Mouse (Mus musculus) mesoderm, embryonic 11.5 days (tissue): ENCODE data around the gene Cradd.

ENCODE experiments used
- DNase-seq: peaks from one replicate; pipeline ENCODE4 v3.0.0-alpha.2; 2012; ENCODE audit warnings: low read depth, low spot score

The Cradd gene

DNA sequence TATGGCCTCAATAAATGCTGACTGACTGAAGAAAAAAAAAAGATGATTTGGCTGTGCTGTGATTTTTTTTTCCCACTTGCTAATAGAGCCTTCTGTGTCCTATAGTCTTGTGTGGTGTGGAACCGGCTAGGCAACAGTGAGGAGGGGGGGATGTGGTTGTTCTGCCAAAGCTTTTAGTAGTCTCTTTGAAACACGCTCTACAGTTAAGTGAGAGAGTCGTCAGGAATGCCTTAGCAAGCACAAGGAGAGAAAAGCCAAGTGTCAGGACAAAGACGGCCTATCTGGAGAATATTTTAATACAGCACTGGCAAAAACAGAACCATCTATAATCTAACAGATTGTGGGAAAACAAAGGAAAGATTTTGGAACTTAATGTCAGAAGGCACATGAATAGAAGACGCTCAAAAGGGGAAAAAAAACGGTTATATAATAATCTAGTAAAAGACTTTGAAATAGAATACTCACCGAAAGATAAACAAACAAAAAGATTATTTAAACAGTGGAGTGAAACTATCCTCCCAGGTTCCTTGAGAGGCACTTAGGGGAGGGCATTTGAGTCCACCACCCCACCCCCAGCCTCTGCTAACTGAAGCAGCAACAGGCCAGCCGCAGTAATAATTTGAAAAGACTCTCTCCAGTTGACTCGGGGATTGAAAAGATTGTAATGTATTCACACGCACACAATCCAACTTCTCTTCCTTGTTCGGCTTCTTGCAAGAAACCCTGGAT, 16.9 kb downstream of the Cradd start:
- no peak for DNase-seq

DNA sequence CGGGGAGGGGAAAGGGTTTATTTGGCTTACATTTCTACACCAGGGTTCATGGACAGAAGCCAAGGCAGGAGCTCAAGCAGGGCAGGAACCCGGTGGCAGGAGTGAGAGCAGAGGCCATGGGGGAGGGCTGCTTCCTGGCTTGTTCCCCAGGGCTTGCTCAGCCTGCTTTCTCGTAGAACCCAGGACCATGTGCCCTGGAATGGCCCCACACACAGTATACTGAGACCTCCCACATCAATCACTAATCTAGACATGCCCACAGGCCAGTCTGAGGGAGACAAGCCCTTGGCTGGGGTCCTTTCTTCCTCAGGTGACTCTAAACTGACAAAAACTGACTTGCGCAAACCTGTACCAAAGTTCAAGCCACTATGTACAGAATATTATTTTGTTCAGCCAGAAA, 19.7 kb downstream of the Cradd start:
- DNase-seq: no peak

DNA sequence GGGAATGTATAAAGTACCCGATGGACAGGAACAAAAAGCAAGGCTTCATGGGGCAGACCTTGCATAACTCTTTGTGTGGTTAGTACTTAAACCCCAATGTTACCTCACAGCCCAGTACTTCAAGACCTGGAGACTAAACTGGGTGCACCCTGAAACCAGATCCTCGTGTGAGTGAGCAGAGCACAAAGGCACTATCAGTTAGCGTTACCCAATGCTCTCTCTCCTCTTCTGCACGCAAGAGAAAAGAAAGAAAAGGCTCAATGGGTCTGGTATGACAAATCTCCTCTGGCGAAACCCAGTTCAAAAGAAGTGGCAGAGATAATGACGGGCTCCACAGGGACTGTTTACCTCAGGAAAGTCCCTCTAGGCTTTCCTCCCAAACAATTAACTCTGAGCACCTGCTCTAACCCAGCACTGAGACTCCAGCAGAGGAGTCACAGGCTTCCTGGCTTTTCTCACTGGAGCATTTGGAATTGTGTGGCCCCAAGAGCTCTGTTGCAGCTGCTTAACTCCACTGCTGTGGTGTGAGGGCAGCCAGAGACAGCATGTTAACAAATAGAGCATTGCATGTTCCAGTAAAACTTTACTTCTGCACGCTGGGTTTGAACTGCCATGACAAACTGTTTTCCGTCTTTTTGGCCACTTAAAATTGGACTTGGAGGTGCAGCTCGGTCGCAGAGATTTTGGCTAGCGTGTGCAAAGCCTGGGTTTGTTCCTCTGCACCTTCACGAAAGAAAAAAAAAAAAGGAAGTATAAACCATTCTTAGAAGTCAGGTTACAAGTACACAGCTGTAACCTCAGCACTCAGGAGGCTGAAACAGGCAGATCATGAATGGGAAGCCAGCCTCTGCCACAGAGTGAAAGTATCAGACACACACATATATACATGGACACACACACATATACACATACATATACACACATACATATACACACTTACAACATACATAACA, 21.4 kb downstream of the Cradd start:
- no peak for DNase-seq

DNA sequence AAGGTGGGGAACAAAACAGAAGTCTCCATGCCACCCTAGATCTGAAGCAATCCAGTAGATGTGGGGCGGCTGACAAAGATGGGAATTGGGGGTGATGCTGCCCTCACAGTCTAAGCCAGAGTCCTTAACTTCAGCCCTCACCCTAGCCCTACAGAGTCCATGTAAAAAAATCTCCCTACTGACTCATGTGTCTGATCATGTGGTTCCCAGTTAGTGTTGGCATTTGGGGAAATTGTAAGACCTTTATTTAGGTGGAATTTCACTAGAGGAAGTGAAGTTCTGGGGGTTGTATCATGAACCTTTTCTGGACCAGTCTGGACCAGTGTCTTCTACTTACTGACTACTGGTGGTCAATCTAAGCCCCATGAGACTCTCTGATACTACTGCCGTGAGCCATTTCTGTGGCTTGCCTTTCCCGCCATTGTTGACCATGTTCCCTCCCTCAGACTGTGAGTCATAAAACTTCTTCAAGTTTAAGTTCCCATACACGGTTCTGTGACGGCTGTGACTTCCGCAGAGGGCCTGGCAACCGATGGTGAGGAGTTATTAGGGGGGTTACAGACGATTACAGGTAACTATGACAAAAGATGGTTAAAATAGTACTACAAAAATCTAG, 23.6 kb downstream of the Cradd start:
- DNase-seq: no peak

DNA sequence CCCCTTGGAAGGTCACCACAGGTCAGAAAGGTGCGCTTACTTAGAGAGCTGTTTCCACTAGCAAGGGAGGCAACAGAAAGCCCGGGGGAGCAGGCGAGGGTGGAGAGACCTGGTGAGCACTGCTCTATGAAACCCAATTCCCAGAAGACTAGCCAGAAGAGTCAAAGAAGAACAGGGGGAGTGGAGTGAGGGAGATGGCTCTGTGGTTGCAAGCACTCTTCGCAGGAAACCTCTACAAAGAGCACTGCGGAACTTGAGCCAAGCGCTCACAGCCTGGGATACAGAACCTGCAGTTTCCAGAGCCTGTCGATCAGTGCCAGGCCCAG, 24.2 kb downstream of the Cradd start:
- DNase-seq: no peak

DNA sequence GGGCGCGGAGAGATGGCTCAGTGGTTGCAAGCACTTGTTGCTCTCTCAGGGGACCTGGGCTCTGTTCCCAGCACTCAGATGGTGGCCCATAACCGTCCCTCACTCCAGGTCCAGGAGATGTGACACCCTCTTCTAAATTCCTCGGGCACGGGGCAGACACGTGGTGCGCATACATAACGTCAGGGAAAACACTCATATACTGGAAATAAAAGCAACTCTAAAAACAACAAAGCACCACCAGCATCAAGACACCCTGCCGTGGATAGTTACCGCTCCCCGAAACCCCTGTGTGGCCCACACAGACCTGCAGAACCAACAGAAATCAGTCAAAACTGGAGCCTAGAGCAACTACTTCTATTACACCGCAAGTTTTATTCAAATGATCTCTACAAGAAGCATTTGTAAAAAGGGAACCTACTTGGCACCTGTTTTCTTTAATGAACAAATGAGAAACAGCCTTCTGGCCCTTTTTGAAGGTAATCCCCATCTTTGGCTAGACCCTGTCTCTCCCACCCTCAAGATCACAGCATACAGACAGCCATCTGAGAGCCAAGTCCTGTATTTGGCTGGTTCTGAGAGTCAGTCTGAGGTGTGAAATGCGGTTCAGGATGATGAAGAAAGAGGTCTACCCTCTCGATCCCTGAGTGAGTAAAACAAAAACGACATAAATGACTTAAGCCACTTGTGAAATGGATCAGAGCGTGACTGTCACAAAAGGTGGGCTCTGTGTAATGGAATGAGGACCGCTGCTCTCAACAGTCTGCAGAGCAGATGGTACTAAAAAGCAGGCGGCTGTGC, 24.7 kb downstream of the Cradd start:
- DNase-seq: no peak

DNA sequence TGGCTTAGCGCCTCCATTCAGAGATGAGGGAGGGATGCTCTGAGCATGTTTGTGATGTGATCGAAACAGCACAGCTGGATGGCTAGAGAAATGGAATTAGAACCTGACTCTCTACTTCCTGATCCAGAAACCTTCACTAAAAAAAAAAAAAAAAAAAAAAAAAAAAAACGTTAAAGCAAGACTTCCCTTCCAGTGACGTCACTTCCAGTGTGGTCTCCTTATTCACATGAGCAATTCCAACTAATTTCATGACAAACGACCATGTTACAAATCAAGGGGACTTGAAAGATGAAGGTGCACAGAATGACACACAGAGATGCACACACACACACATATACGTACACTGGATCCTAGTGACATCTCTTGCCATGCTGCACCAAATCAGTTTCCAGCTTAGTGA, 25.4 kb downstream of the Cradd start:
- no peak for DNase-seq

DNA sequence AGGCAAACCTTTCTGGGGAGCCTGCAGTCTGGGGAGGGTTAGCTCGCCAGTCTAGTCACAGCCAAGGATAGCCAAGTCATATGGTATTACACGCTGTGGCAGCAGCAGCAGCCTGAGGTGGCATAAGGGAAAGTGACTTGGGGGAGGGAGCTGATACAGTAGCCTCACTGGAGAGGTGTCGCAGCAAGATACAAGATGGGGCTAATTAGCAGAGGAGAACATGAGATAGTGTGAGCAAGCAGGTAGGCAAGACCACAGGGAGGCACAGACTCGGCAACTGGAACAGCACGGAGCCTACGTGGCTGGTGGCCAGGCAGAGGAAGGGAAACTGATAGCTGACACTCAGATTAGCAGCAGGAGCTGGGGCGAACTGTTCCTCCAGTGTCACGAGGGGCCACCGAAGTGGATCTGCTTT, 26.2 kb downstream of the Cradd start:
- no peak for DNase-seq

DNA sequence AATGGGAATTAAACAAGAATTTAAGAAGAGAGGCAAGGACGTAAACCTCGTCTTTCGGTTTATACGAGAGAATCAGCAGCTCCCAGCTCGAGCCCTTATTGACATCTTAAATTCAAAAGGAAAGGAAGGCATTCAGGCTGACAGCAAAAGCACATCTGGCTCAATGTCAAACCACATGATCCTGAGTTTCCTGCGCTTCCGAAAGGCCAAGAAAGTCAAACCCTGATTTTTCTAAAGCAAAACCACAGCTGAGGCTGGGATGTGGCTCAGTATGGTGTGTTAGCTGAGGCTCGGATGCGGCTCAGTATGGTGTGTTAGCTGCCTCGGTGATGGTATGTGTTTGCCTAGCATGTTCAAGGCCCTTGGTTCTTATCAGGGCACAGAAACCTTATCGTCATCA, 26.9 kb downstream of the Cradd start:
- DNase-seq: no peak

DNA sequence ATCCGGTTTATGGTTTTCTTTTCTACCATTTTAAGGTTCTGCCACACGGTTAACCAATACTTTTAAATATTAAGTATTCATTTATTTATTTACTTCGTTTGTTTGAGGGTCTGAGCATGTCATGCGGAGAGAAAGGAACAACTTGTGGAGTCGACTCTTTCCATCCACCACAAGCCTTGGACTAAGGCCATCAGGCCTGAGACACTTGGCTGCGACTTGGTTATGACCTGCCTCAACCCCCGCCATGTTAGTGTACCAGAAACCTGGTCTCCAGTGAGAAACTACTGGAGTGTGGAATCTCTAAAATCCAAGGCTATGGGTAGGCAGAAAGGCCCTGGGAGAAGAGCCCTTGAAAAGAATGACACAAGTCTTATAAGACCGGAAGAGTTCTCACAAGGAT, 30.7 kb downstream of the Cradd start:
- DNase-seq: no peak

DNA sequence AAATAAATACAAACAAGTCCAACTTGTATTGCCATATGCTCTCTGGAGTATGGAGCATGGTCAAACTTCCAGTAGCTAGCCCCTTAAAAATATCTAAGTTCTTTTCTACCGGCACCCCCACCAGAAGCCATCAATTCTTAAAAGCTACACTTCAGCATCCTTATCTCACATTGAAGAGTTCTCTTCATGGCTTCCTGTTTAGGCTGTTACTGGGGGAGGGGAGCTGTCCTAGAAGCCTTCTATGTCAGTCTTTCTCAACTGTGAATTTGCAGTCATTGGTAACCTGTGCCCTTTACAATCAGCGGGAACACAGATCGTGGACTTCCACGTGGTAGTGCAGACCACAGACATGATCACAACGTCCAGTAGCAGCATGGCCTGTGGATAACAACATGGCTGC, 31.7 kb downstream of the Cradd start:
- no peak for DNase-seq

DNA sequence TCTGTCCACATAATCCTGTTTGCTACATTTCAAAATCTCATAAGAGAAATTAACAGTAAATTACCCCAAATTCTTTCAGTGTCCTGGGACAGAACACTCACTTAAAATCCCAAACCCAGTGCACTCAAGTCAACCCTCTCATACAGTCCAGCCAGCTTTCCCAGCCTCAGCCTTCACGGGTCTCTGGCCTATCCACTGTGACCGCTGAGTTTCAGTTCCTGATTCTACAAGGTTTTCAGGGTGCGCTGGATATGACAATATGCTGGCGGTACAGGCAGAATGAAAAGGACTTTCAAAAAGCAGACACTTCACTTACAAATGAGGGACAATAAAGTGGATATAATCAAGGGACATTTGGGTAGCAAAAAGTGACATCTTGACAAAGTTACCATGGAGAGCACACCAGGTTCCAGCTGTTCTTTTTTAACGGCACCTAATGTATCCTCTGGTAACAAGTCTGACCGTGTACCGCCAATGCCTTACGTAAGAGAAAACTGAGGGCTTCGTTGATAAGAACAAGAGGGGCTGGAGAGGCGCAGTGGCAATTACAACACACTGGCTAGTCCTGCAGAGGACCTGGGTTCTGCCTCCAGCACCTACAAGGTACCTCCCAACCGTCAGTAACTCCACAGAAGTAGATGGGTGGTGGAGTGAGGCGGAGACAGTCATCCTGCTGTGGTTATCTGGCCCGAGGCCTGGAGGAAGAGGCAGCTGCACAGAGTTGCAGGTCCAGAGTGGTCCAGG, 32.6 kb downstream of the Cradd start:
- DNase-seq: no peak

DNA sequence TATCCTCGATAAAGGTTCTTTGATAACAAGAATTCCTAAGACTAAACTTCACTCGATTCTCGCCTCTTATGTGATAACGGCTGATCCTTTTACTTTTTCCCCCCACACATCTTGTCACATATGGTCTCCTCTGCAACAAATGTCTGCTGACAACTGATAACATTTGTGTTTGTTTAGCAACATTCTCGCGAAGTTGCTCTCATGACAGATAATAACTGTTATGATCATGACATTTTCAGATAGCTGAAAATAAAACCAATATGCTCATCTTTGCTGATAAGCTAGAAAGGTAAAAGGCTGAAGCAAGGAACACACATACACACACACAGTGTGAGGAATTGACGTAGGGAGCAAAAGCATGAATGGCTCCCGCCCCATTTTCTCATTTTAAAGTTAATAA, 34.1 kb downstream of the Cradd start:
- DNase-seq: no peak

DNA sequence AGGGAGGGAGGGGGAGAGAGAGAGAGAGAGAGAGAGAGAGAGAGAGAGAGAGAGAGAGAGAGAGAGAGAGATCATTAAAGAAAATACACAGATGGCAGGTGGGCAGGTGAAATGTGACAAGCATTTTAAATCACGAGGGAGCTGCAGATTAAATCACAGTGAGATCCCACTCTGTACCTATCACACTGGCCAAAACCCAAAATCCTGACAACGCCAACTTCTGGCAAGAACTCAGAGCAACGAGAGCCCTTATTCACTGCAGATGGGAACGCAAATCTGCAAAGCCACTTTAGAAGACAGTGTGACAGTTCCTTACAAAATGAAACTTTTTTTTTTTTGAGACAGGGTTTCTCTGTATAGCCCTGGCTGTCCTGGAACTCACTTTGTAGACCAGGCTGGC, 35.7 kb downstream of the Cradd start:
- DNase-seq: no peak

DNA sequence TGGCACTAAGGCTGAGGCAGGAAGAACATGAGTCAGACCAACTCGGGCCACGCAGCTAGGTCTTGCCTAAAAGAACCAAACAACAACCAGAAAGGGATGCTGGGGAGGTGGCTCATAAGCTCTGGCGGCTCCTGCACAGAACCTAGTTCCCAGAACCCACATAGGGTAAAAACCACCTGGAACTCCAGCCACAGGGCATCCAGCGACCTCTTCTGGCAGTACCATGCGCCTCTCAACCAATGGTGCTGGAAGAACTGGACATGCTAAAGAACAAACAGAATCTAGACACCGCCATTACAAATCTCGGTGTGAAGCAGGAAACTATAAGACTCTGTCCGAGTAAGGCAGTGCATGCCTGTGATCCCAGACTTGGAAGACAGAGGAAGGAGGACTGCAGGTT, 36.6 kb downstream of the Cradd start:
- DNase-seq: no peak

DNA sequence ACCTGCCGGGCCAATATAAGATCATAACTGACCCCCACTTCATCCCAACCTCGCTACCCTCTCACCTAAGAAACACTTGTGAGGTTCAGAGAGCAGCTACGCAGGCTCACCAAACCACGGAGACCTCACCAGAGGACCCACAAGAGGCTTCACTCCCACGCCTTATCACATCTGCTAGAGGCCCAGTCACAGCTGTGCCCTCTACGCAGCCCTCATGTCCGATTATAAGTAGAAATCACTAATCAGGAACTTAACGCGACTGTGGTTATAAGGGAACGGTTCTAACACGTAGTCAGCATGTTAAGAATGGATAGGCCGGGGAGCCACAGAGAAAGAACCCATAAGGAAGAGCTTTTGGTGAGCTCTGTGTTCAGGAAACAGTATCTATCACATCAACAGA, 40.5 kb downstream of the Cradd start:
- DNase-seq: no peak

DNA sequence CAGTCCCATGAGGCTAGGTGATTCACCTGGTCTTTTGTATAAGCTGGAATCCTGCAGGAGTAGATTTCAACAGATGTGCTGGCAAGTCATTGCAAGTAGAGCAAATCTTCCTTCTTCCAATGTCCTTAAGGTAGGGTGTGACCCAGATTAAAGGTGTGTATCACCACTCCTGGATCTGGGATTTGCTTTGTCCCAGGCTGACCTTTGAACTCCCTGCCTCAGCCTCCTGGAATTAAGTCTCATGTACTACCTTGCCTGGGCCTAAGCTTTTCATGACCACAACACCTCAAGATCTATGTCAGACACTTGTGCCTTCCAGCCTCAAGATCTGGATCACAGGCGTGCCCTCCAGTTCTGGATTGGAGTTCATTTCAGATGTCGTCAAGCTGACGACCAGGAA, 41.9 kb downstream of the Cradd start:
- no peak for DNase-seq

DNA sequence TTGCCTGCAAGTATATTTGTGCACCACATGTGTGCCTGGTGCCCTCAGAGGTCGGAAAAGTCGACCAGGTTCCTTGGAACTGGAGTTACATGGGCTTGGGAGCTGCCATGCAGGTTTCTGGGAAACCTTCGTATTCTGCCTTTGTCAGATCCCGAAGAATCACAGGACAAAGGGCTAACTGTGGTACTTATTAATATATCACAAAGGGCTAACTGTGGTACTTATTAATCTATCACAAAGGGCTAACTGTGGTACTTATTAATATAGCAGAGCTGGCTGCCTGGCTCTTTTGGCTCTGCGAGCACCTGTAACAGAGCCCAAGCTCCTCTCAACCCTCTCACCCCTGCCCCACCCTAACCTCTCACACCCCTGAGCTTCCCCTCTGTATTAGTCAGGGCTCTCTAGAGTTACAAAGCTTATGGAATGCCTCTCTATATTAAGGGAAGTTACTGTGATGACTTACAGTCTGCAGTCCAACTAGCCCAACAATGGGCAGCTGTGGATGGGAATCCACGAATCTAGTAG, 42.4 kb downstream of the Cradd start:
- no peak for DNase-seq

DNA sequence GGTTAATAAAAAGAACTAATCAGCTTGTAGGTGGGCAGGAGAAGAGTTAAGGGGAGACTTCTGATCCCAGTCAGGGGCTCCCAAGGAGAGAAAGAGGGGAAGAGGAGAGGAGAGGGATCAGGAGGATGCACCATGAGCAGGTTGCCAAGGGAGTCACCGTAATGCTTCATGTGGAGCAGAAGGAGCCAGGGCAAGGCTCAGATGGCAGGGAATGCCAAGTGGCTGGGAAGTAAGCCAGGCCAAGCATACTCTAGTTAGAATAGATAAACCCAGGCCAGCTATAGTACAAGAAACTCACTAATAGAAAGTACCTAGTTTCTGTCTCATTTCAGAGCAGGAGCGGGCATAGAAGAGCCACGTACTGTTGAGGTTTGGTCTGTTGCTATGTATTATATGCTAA, 43.6 kb downstream of the Cradd start:
- no peak for DNase-seq

DNA sequence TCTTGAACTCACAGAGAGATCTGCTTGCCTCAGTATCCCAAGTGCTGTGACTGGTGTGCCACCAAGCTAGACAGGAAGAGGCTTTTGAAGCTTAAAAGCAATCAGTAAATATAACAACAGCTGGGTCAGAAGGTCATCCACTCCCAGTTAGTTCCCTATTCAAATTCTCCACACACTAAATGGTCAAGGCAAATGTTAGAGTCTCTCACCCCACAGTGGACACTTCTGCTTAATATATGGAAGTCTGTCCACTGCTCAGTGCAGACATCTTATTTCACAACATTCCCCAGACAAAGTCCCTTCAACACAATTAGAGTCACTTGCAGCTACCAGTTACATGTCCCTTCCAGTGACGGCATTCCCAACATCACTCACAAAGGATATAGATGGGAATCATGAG, 44.5 kb downstream of the Cradd start:
- DNase-seq: no peak

DNA sequence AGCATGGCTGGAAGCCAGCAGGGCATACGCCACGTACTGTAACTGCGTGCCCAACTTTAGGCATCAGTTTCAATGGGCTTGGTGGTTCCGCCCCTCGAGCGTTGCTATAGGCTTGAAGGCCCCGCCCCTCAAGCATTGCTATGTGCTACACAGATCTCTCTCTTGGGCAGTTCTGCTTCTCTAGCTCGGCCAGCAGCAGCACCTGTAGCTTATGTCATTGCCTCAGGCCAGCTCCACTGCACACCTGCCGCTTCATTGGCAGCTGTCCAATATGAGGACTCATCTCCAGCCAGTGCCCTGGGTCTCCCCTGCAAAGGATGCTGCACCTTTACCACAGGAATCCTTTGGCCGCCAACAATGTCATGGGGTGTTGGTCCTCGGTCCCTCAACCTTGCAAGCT, 45.8 kb downstream of the Cradd start:
- no peak for DNase-seq
